Mouse (Mus musculus) heart, adult 2 months (tissue): ENCODE measurements at regions not wholly inside any gene's neighbourhood (a gene's known extent, or its start where the extent isn't known, plus 50 kb on each side); places are given as distances from the start of the nearest gene placed in this dataset.

Experiments
- CTCF ChIP-seq: fragments of 200-600 bp; IDR thresholded peaks from 2 replicates; pipeline ENCODE4 v1.8.1; 2022; ENCODE audit warnings: antibody characterized with exemption, mild to moderate bottlenecking, moderate library complexity
- POLR2A ChIP-seq: fragments of 200-500 bp; IDR thresholded peaks from 2 replicates; pipeline ENCODE4 v1.6.1; 2011; ENCODE audit warnings: mild to moderate bottlenecking, low read depth, low read length, control low read depth; ENCODE audit not compliant: insufficient read depth

GRCm38 (mm10) chr11:54192275-54192674 is 57.2 kb downstream of the Csf2 start:
- TF ChIP-seq CTCF: no peak
- no peak for TF ChIP-seq POLR2A
